Mouse (Mus musculus) myocyte (in vitro differentiated cells): ENCODE results near the gene Hs2st1. TPM values are rescaled to one million over a fixed set of nuclear protein-coding genes. Genes with fewer than 3 reads are reported as not detected.

Source experiments
- H3K27me3 ChIP-seq: one replicate; pipeline ENCODE4 v1.6.1; 2011; ENCODE audit not compliant: control insufficient read depth, insufficient read depth, insufficient read length
- H3K36me3 ChIP-seq: one replicate; pipeline ENCODE4 v1.6.1; 2011; ENCODE audit not compliant: control insufficient read depth, insufficient read depth
- H3K4me2 ChIP-seq: one replicate; pipeline ENCODE4 v1.6.1; 2011; ENCODE audit warnings: low read depth, control low read depth
- H3K4me3 ChIP-seq: one replicate; pipeline ENCODE4 v1.5.1; 2011; ENCODE audit warnings: mild to moderate bottlenecking, control low read depth, moderate library complexity
- H3K79me2 ChIP-seq: one replicate; pipeline ENCODE4 v1.6.1; 2011; ENCODE audit not compliant: control insufficient read depth, insufficient read depth
- H3ac ChIP-seq: one replicate; pipeline ENCODE4 v1.6.1; 2011; ENCODE audit not compliant: control insufficient read depth, insufficient read length
- CEBPB ChIP-seq: IDR thresholded peaks from 2 replicates; pipeline ENCODE4 v1.6.1; 2011; ENCODE audit warnings: mild to moderate bottlenecking, moderate library complexity; ENCODE audit not compliant: poor library complexity, insufficient read depth, severe bottlenecking
- E2F4 ChIP-seq: IDR thresholded peaks from one replicate; pipeline ENCODE4 v1.6.1; 2011; ENCODE audit warnings: mild to moderate bottlenecking, control low read depth, moderate library complexity; ENCODE audit not compliant: insufficient read depth
- MAX ChIP-seq: IDR thresholded peaks from one replicate; pipeline ENCODE4 v1.6.1; 2011; ENCODE audit warnings: low read depth, mild to moderate bottlenecking, control low read depth
- MYOD1 ChIP-seq, 3 experiments: IDR thresholded peaks; one replicate each; pipeline ENCODE4 v1.6.1; 2011; ENCODE audit warnings: control low read depth in 2 of 3, low read depth in 2 of 3, mild to moderate bottlenecking in 2 of 3, moderate library complexity in 1 of 3; ENCODE audit not compliant: insufficient read length in 2 of 3, control insufficient read depth in 1 of 3
- MYOG ChIP-seq, 3 experiments: IDR thresholded peaks; one replicate each; pipeline ENCODE4 v1.6.1; 2011; ENCODE audit warnings: control low read depth in 2 of 3, low read depth in 2 of 3, mild to moderate bottlenecking in 2 of 3; ENCODE audit not compliant: insufficient read length in 2 of 3, control insufficient read depth in 1 of 3, insufficient read depth in 1 of 3
- POLR2A ChIP-seq: IDR thresholded peaks from one replicate; pipeline ENCODE4 v1.6.1; 2011; ENCODE audit warnings: low read depth, mild to moderate bottlenecking, control low read depth, moderate library complexity; ENCODE audit not compliant: insufficient read length
- POLR2AphosphoS2 ChIP-seq: IDR thresholded peaks from one replicate; pipeline ENCODE4 v1.6.1; 2011; ENCODE audit warnings: low read depth, control low read depth; ENCODE audit not compliant: insufficient read length
- REST ChIP-seq: IDR thresholded peaks from one replicate; pipeline ENCODE4 v1.6.1; 2011; ENCODE audit warnings: mild to moderate bottlenecking, control low read depth, moderate library complexity; ENCODE audit not compliant: insufficient read depth, insufficient read length
- SRF ChIP-seq: IDR thresholded peaks from one replicate; pipeline ENCODE4 v1.6.1; 2011; ENCODE audit warnings: low read depth; ENCODE audit not compliant: control insufficient read depth, insufficient read length
- TCF12 ChIP-seq: IDR thresholded peaks from one replicate; pipeline ENCODE4 v1.6.1; 2011; ENCODE audit warnings: mild to moderate bottlenecking, control low read depth; ENCODE audit not compliant: poor library complexity, insufficient read depth, severe bottlenecking
- TCF3 ChIP-seq: IDR thresholded peaks from one replicate; pipeline ENCODE4 v1.6.1; 2011; ENCODE audit warnings: low read depth, control low read depth; ENCODE audit not compliant: insufficient read length
- USF1 ChIP-seq: IDR thresholded peaks from one replicate; pipeline ENCODE4 v1.6.1; 2011; ENCODE audit warnings: low read depth, mild to moderate bottlenecking, control low read depth, moderate library complexity
- polyA plus RNA-seq: library from polyadenylated mRNA; unstranded; fragments of >200 nt; fragmentation: generic; extraction: Trizol; gene quantifications from one replicate; pipeline ENCODE4 v1.2.1, GENCODE M21; 2012; ENCODE audit warnings: missing spikeins

Hs2st1 gene
- polyA plus RNA-seq, 1 experiment, result 16.2 TPM

GRCm38 (mm10) chr3:144602413-144602812, 32.4 kb upstream of the Hs2st1 start:
- H3K79me2 ChIP-seq, result no peaks in the 10 kb centered on the region
- no peaks in the 10 kb centered on the region for H3K27me3 ChIP-seq
- H3K4me2 ChIP-seq, result peak overlapping the region; percentile 18
- no peak overlapping the region for H3ac ChIP-seq
- no peak overlapping the region for H3K4me3 ChIP-seq
- TF ChIP-seq E2F4 (no peak), TCF3 (no peak)
- H3K36me3 ChIP-seq, result peaks cover 11% of the 10 kb centered on the region

GRCm38 (mm10) chr3:144597790-144598467, 27.9 kb upstream of the Hs2st1 start:
- TF ChIP-seq USF1 (no peak), REST (no peak), SRF (no peak), TCF12 (no peak), MAX (no peak), CEBPB (no peak), MYOG (IDR thresholded peaks at IDR 0.05; ENCODE audit: control insufficient read depth in 1 of 3, insufficient read depth in 1 of 3, insufficient read length in 2 of 3, low read depth in 2 of 3) (no peak), E2F4 (no peak)

GRCm38 (mm10) chr3:144597121-144597520, 27.1 kb upstream of the Hs2st1 start:
- Histone ChIP-seq H3K36me3 (peaks cover 55% of the 10 kb centered on the region), H3ac (no peak overlapping the region), H3K27me3 (no peaks in the 10 kb centered on the region), H3K4me2 (no peak overlapping the region), H3K4me3 (no peak overlapping the region), H3K79me2 (peaks cover 24% of the 10 kb centered on the region)
- TF ChIP-seq POLR2A (no peak), TCF12 (no peak), TCF3 (no peak), CEBPB (no peak), SRF (no peak), USF1 (no peak), POLR2AphosphoS2 (no peak), REST (no peak), E2F4 (no peak), MYOG (IDR thresholded peaks at IDR 0.05; ENCODE audit: control insufficient read depth in 1 of 3, insufficient read depth in 1 of 3, insufficient read length in 2 of 3, low read depth in 2 of 3) (no peak), MAX (no peak), MYOD1 (IDR thresholded peaks at IDR 0.05; ENCODE audit: control insufficient read depth in 1 of 3, insufficient read length in 2 of 3, low read depth in 2 of 3) (no peak)

More at GRCm38 (mm10) chr3:144597790-144598467, 27.9 kb upstream of the Hs2st1 start:
- H3ac ChIP-seq, result no peak overlapping the region
- no peaks in the 10 kb centered on the region for H3K27me3 ChIP-seq
- no peak overlapping the region for H3K4me3 ChIP-seq
- H3K79me2 ChIP-seq, result peaks cover 19% of the 10 kb centered on the region
- H3K4me2 ChIP-seq, result no peak overlapping the region
- peaks cover 55% of the 10 kb centered on the region for H3K36me3 ChIP-seq

DNA sequence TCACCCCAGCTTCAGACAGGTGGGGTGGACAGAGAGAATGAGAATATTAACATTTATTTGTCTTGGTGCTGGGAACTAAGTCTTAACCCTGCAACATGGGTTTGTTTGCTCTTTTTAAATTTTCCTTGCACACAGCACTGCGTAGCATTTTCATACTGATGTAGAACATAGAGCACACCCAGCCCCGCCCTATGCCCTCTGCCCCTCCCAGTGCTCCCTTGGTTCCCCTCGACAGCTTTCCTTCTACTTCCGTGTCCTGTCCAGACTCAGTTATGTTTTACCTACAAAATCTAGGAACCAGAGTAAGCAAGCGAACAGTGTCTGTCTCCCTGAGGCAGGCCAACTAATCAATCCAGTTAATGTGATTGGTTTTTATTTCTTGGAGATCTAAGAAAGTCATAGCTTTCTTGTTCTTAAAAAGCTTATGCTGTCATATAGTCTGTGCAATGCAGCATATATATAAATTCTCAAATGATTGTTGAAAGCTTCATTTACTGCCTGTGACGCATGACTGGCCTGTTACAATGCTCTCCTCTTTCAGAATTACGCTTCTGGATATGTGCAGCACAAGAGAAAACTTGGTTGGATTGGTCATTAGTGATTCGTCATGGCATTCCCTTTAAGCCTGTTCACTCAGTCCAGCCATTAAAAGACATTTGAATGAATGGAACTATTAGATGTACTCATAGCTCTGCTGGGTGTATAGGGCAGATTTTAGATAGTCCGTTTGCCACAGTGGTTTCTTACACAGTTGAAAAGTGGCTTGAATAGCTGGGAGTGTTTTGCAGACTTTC, 23.2 kb upstream of the Hs2st1 start:
- no peak overlapping the region for H3K4me2 ChIP-seq
- no peak overlapping the region for H3ac ChIP-seq
- peaks cover 58% of the 10 kb centered on the region for H3K79me2 ChIP-seq
- peaks cover 64% of the 10 kb centered on the region for H3K36me3 ChIP-seq
- TF ChIP-seq TCF12 (no peak), MYOD1 (IDR thresholded peaks at IDR 0.05; ENCODE audit: control insufficient read depth in 1 of 3, insufficient read length in 2 of 3, low read depth in 2 of 3) (no peak), USF1 (no peak), TCF3 (no peak), MAX (no peak), POLR2A (no peak), REST (no peak), MYOG (IDR thresholded peaks at IDR 0.05; ENCODE audit: control insufficient read depth in 1 of 3, insufficient read depth in 1 of 3, insufficient read length in 2 of 3, low read depth in 2 of 3) (no peak), CEBPB (no peak), SRF (no peak), POLR2AphosphoS2 (no peak), E2F4 (no peak)
- H3K27me3 ChIP-seq, result no peaks in the 10 kb centered on the region
- no peak overlapping the region for H3K4me3 ChIP-seq
